Mouse (Mus musculus): ENCODE data around the gene Apobec2. TPM values are rescaled to one million over a fixed set of nuclear protein-coding genes. Genes with fewer than 3 reads are reported as not detected.

The Apobec2 gene
- polyA plus RNA-seq, 1 experiment: 0.13 TPM

GRCm38 (mm10) chr17:48442745-48443457, 10.2 kb upstream of the Apobec2 start:
- TF ChIP-seq POLR2A (IDR thresholded peaks at IDR 0.05; ENCODE audit: extremely low read depth, insufficient read depth, low read length) (no peak), CTCF (IDR thresholded peaks at IDR 0.05; ENCODE audit: extremely low read depth, insufficient read depth, low read length) (no peak)
- Histone ChIP-seq H3K4me1 (ENCODE audit: control insufficient read depth, insufficient read depth, low read length) (no peaks in the 10 kb centered on the region), H3K4me3 (ENCODE audit: insufficient read depth, low read length) (no peak overlapping the region), H3K27ac (ENCODE audit: insufficient read depth, low read length) (no peak overlapping the region)

DNA sequence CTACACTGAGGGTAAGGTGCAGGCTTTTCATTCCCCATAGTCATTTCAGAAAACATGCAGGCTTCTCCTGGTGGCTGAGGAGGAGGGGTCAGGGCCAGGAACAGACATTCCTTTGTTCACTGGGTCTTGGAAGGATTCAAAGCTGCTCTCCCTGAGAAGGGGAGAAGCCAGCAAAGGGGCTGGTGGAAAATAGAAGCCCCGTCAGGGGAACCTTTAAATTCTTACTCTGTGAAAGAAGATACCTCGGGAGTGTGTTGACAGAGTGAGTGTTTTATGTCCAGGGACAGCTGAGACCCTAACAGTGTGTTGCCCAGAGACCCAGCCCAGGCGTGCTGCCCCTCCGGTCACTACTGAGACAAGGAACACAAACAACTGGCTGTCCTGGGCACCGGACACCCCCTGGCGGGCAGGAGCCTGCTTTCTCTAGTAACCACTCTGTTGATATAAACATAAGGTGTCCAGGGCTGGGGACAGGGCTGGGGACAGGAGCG, 4.7 kb upstream of the Apobec2 start:
- Histone ChIP-seq H3K4me1 (ENCODE audit: control insufficient read depth, insufficient read depth, low read length) (no peaks in the 10 kb centered on the region), H3K4me3 (ENCODE audit: insufficient read depth, low read length) (no peak overlapping the region), H3K27ac (ENCODE audit: insufficient read depth, low read length) (no peak overlapping the region)
- TF ChIP-seq POLR2A (IDR thresholded peaks at IDR 0.05; ENCODE audit: extremely low read depth, insufficient read depth, low read length) (no peak), CTCF (IDR thresholded peaks at IDR 0.05; ENCODE audit: extremely low read depth, insufficient read depth, low read length) (no peak)

DNA sequence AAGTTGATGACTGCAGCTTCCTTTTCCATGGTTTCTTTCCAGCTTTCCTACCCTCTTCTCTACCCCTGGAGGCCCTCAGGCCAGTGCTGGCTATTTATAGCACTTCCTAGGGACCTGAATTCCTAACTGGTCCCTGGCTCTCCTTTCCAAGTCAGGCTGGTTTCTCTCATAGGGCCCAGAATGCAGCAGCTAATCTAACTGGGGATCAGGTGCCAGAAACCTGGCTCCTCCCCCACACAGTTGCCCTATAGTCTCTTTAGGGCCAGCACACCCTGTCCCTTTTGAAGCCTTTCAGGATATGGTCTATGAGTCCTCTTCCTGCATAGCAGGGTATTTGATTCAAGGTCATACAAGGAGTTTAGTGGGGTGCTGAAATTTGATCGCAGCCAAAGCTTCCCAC, 3.8 kb upstream of the Apobec2 start:
- Histone ChIP-seq H3K4me3 (ENCODE audit: insufficient read depth, low read length) (no peak overlapping the region), H3K27ac (ENCODE audit: insufficient read depth, low read length) (no peak overlapping the region), H3K4me1 (ENCODE audit: control insufficient read depth, insufficient read depth, low read length) (no peaks in the 10 kb centered on the region)
- TF ChIP-seq POLR2A (IDR thresholded peaks at IDR 0.05; ENCODE audit: extremely low read depth, insufficient read depth, low read length): no peak
- no peak for TF ChIP-seq CTCF (IDR thresholded peaks at IDR 0.05; ENCODE audit: extremely low read depth, insufficient read depth, low read length)

DNA sequence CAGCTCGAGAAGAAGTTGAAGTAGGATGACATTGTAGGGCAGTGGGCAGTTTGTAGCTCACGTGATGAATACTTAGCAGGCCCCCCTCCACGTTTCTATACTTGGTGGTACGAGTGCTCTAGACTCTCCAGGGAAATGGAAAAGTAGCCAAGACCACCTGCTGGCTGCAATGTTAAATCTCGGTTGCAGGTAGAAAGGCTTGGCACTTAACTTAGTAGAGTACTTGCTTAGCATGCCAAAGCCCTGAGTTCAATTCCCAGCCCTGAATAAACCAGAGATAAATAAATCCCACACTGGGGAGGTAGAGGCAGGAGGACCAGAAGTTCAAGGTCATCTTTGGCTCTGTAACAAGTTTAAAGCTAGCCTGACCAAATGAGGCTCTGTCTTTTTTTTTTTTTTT, 1.7 kb upstream of the Apobec2 start:
- TF ChIP-seq CTCF (IDR thresholded peaks at IDR 0.05; ENCODE audit: extremely low read depth, insufficient read depth, low read length): no peak
- no peak for TF ChIP-seq POLR2A (IDR thresholded peaks at IDR 0.05; ENCODE audit: extremely low read depth, insufficient read depth, low read length)
- Histone ChIP-seq H3K4me3 (ENCODE audit: insufficient read depth, low read length) (no peak overlapping the region), H3K27ac (ENCODE audit: insufficient read depth, low read length) (no peak overlapping the region), H3K4me1 (ENCODE audit: control insufficient read depth, insufficient read depth, low read length) (no peaks in the 10 kb centered on the region)

DNA sequence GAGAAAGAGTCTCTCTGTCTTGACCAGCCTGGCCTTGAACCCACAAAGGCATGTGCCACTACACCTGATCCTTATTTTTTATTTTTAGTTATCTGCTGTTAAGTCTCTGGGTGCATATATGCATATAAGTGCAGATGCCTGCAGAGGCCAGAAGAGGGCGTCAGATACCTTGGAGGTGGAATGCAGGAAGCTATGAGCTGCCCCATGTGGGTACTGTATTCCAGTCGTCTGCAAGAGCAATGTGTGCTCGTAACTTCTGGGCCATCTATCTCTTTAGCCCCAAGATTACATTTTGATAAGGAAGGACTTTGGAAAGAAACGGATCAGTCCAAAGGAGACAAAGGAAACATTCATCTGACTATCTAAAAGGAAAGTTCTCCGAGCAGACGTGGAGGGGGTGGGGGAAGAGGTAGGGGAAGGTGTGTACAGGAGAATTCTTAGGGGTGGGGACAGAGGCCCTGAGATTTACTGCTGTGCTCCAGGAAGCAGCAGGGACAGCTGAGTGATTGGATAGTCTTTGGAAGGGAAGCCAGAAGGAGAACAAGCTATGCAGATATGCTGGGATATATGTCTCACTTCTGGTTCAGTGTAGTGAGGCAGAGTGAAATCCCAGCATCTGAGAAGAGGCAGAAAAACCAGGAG, 1.1 kb upstream of the Apobec2 start:
- no peaks in the 10 kb centered on the region for H3K4me1 ChIP-seq (ENCODE audit: control insufficient read depth, insufficient read depth, low read length)
- TF ChIP-seq CTCF (IDR thresholded peaks at IDR 0.05; ENCODE audit: extremely low read depth, insufficient read depth, low read length) (0 out of 2 replicates have a peak, but pooled peaks have one; percentile 4), POLR2A (IDR thresholded peaks at IDR 0.05; ENCODE audit: extremely low read depth, insufficient read depth, low read length) (no peak)
- H3K4me3 ChIP-seq (ENCODE audit: insufficient read depth, low read length): no peak overlapping the region
- H3K27ac ChIP-seq (ENCODE audit: insufficient read depth, low read length): no peak overlapping the region

DNA sequence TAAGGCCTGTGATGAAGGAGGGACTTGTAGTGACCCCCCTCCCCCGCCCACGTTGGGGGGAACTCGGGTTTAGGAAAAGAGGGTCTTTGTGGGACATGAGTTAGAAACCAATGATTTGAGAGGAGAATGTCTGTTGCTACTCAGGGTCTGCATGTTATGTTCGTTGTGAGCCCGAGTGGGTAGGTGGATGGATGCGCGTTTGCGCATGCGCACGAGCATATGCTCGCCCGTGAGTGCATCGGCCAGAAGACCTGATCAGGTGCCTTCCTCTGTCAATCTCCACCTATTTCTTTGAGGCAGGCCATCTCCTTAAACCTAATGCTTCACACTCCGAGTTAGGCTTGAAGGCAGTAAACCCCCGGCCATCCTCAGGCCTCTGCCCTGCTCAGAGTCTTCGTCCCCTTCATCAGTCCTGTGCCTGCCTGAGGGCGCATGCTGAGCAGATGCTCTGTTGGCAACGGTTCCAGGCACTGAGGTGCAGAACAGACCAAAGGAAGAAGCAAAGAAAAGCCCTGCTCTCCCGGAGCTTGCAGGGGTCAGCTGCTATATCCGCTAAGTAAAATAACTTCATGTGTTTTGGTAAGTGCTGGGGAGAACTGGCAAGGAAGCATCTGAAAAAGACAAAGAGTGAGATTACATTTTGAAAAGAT, 401 bp upstream of the Apobec2 start:
- Histone ChIP-seq H3K4me1 (ENCODE audit: control insufficient read depth, insufficient read depth, low read length) (no peaks in the 10 kb centered on the region), H3K4me3 (ENCODE audit: insufficient read depth, low read length) (no peak overlapping the region), H3K27ac (ENCODE audit: insufficient read depth, low read length) (no peak overlapping the region)
- TF ChIP-seq POLR2A (IDR thresholded peaks at IDR 0.05; ENCODE audit: extremely low read depth, insufficient read depth, low read length) (no peak), CTCF (IDR thresholded peaks at IDR 0.05; ENCODE audit: extremely low read depth, insufficient read depth, low read length) (no peak)

DNA sequence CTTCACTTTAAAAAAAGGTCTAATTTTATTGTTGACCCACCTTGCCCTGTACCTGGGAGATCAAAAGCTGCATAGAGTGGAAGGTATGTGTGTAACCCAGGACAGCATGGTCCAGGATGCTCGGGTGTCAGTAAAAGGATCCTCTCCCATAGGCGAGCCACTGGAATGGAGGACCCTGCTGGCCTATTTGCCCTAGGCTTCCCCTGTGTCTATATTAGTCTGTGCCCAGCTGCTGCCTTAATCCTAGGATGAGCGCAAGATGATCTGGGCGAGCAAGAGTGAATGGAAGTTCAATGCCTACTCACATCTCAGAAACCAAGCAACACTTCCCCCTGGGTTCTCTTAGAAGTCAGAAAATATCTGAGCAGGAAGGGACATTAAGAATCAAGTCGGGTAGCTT, 1.7 kb downstream of the Apobec2 start:
- TF ChIP-seq CTCF (IDR thresholded peaks at IDR 0.05; ENCODE audit: extremely low read depth, insufficient read depth, low read length) (no peak), POLR2A (IDR thresholded peaks at IDR 0.05; ENCODE audit: extremely low read depth, insufficient read depth, low read length) (no peak)
- H3K4me3 ChIP-seq (ENCODE audit: insufficient read depth, low read length): no peak overlapping the region
- H3K4me1 ChIP-seq (ENCODE audit: control insufficient read depth, insufficient read depth, low read length): no peaks in the 10 kb centered on the region
- no peak overlapping the region for H3K27ac ChIP-seq (ENCODE audit: insufficient read depth, low read length)

DNA sequence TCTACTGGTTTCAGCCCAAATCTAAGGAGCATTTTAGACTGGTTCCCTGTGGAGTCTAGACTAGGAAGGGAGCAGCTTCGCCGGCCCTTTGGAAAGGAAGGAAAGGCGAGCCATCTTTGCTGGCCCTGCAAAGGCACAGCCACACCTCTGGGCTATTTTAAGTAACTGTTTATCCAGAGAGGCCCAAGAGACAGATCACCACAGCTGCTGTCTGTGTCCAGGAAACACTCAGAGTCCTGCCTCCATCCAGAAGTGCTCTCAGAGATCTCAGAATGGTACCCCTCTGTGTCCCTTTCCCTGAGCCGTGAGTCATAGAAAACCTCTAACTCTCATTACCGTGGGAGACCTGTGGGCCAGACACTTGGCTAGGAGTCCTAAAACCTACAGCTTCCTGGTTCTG, 2.3 kb downstream of the Apobec2 start:
- no peak for TF ChIP-seq POLR2A (IDR thresholded peaks at IDR 0.05; ENCODE audit: extremely low read depth, insufficient read depth, low read length)
- TF ChIP-seq CTCF (IDR thresholded peaks at IDR 0.05; ENCODE audit: extremely low read depth, insufficient read depth, low read length): no peak
- no peak overlapping the region for H3K4me3 ChIP-seq (ENCODE audit: insufficient read depth, low read length)

DNA sequence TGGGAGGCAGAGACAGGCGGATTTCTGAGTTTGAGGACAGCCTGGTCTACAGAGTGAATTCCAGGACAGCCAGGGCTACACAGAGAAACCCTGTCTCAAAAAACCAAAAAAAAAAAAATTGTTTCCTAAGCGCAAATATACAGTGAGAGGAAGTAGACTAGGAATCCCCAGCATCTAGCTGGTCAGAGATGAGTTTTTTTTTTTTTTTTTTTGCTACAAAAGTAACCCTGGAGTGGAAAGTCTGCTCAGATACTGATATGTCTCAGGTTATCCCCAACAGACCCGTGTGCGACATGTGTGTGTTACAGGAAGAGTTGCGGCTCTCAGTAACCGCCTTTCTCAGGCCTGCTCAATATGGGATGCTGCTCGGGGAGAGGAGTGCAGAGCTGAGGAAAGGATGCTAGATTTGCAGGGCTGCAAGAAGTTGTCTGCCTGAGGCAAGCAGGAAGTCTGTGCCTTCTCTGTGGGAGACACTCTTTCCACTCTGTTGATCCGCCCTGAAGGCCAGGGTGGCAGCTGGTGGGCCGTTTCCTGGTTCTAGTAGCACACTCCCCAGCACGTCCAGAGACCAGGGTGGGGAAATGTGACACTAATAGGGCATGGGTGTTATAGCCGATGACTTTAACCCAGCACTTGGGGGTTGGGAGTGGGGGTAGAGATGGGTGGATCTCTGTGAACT, 4.7 kb downstream of the Apobec2 start:
- H3K27ac ChIP-seq (ENCODE audit: insufficient read depth, low read length): no peak overlapping the region

More for the DNA sequence above, 2.3 kb downstream of the Apobec2 start:
- Histone ChIP-seq H3K4me1 (ENCODE audit: control insufficient read depth, insufficient read depth, low read length) (no peaks in the 10 kb centered on the region), H3K27ac (ENCODE audit: insufficient read depth, low read length) (no peak overlapping the region)

More for the DNA sequence above, 4.7 kb downstream of the Apobec2 start:
- Histone ChIP-seq H3K4me3 (ENCODE audit: insufficient read depth, low read length) (no peak overlapping the region), H3K4me1 (ENCODE audit: control insufficient read depth, insufficient read depth, low read length) (no peaks in the 10 kb centered on the region)
- no peak for TF ChIP-seq CTCF (IDR thresholded peaks at IDR 0.05; ENCODE audit: extremely low read depth, insufficient read depth, low read length)
- no peak for TF ChIP-seq POLR2A (IDR thresholded peaks at IDR 0.05; ENCODE audit: extremely low read depth, insufficient read depth, low read length)

All from cortical plate, adult 2 months (tissue).